Mouse (Mus musculus) G1E (cell line): ENCODE measurements at regions not wholly inside any gene's neighbourhood (a gene's known extent, or its start where the extent isn't known, plus 50 kb on each side); places are given as distances from the start of the nearest gene placed in this dataset.

ENCODE experiments used
- CTCF ChIP-seq: IDR thresholded peaks from 2 replicates; pipeline ENCODE4 v1.5.1; 2012; ENCODE audit warnings: low read depth, low read length, inconsistent platforms, mixed read lengths
- GATA1 ChIP-seq: IDR thresholded peaks from 2 replicates; pipeline ENCODE4 v1.6.1; 2012; ENCODE audit warnings: borderline replicate concordance, low read length, inconsistent platforms, mixed read lengths
- TAL1 ChIP-seq: conservative IDR thresholded peaks from 2 replicates; pipeline ENCODE4 v1.6.1; 2012; ENCODE audit warnings: low read depth, low read length, inconsistent platforms, mixed read lengths

DNA sequence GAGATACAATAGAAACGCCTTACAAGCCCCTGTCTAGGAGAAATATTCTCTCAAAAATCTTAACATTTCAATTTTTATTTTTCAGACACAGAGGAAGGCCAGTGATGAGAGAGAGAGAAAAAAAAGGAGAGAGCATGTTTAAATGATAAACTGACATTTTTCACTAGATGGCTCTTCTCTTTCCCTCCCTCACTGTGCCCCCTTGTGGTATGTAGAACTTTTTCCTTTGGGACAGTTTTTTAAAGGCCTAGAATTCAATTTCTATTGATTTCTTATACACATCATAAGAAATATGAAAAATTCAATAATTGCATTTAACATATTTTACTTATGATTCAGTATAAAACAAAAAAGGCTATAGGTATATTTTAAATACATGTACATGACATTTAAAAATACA, 454.5 kb upstream of the Gje1 start:
- no peak for TF ChIP-seq CTCF
- no peak for TF ChIP-seq TAL1
- no peak for TF ChIP-seq GATA1
